Mouse (Mus musculus) embryonic facial prominence, embryonic 13.5 days (tissue): ENCODE measurements around the gene Rabgap1l. TPM values are rescaled to one million over a fixed set of nuclear protein-coding genes. Genes with fewer than 3 reads are reported as not detected.

Experiments
- ATAC-seq: fragments of 200-750 bp; cut with Nextera tagmentation; 2 replicates; pipeline ENCODE4 v1.8.0; 2017; ENCODE audit warnings: low read depth; ENCODE audit not compliant: insufficient number of reproducible peaks, insufficient read depth, low FRiP score, low TSS enrichment
- H3K27ac ChIP-seq: fragments of 300-500 bp; sonication (generic); 2 replicates; pipeline ENCODE4 v1.5.1; 2015; ENCODE audit warnings: moderate library complexity, mild to moderate bottlenecking, inconsistent platforms
- H3K27me3 ChIP-seq: fragments of 300-500 bp; sonication (generic); 2 replicates; pipeline ENCODE4 v1.6.1; 2015; ENCODE audit warnings: mild to moderate bottlenecking, inconsistent platforms
- H3K36me3 ChIP-seq: fragments of 300-500 bp; sonication (generic); 2 replicates; pipeline ENCODE4 v1.6.1; 2015; ENCODE audit warnings: mild to moderate bottlenecking, inconsistent platforms
- H3K4me1 ChIP-seq: fragments of 300-500 bp; sonication (generic); 2 replicates; pipeline ENCODE4 v1.6.1; 2015; ENCODE audit warnings: inconsistent platforms
- H3K4me2 ChIP-seq: fragments of 300-500 bp; sonication (generic); 2 replicates; pipeline ENCODE4 v1.6.1; 2015; ENCODE audit warnings: moderate library complexity, mild to moderate bottlenecking, inconsistent platforms
- H3K4me3 ChIP-seq: fragments of 300-500 bp; sonication (generic); 2 replicates; pipeline ENCODE4 v1.5.1; 2015; ENCODE audit warnings: mild to moderate bottlenecking, inconsistent platforms
- H3K9ac ChIP-seq: fragments of 300-500 bp; sonication (generic); 2 replicates; pipeline ENCODE4 v1.6.1; 2015; ENCODE audit warnings: mild to moderate bottlenecking, inconsistent platforms
- H3K9me3 ChIP-seq: fragments of 300-500 bp; sonication (generic); 2 replicates; pipeline ENCODE4 v1.6.1; 2016; ENCODE audit warnings: inconsistent platforms
- WGBS: fragments of 180-500 bp; shearing (Covaris S2); methylation state at CpG from one replicate; pipeline ENCODE4 v1.1.7; 2015; ENCODE audit warnings: mixed read lengths; 5-methylcytosine and 5-hydroxymethylcytosine counted together
- polyA plus RNA-seq: library from polyadenylated mRNA; unstranded; fragments of >200 nt; fragmentation: Nextera tagmentation; extraction: Ambion mirVana; gene quantifications from 2 replicates; pipeline ENCODE4 v1.2.1, GENCODE M21; 2015

Rabgap1l gene
- polyA plus RNA-seq, 1 experiment from 2014 or later: 22.1 TPM

DNA sequence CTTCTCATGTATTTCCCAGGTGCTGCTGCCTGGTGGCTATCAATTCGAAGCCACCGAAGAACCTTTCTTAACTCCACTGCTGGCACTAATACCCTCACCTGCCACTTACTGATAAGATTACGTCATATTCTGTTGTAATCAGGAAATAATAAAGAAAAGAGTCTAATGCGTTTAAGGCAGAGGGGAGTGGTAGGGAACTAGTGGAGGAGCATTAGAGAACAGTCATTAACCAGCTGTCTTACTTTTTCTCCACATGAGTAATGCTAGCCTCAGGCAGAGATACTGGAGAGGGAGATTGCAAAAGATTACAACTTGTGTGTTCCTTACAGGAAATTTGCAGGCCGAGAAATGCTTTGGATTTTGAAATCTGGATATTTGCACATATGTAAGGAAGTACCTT lies 530.0 kb downstream of the Rabgap1l start:
- Histone ChIP-seq H3K9ac (no peak overlapping the region), H3K27ac (no peak overlapping the region), H3K4me3 (no peak overlapping the region), H3K4me1 (peaks cover 14% of the 10 kb centered on the region), H3K9me3 (no peaks in the 10 kb centered on the region), H3K36me3 (no peaks in the 10 kb centered on the region), H3K27me3 (no peaks in the 10 kb centered on the region), H3K4me2 (no peak overlapping the region)
- 74% methylated on average over 5 of the region's 5 CpGs for WGBS
- no peak for ATAC-seq

DNA sequence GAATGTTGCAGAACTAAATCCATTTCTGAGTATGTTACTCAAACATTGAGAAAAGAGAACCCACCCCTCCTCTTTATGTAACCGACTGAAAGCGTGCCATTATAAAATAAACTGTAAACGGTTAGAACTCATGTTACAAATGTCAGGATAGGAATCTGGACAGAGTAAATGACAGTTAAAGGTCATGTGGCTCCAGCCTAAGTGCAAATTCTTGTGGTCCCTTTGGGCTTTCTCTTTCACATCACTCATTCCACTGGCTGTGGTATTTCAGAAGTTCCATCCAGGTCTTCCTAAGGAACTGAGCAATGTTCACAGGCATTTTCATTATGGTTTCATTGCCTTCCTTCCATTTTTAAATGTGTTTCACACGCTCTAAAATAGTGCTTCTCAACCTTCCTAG lies 530.6 kb downstream of the Rabgap1l start:
- ATAC-seq: no peak
- H3K4me1 ChIP-seq: peaks cover 14% of the 10 kb centered on the region
- H3K4me3 ChIP-seq: no peak overlapping the region
- H3K27ac ChIP-seq: no peak overlapping the region
- no peaks in the 10 kb centered on the region for H3K36me3 ChIP-seq
- H3K9me3 ChIP-seq: no peaks in the 10 kb centered on the region
- H3K27me3 ChIP-seq: no peaks in the 10 kb centered on the region
- no peak overlapping the region for H3K4me2 ChIP-seq
- H3K9ac ChIP-seq: no peak overlapping the region
- WGBS: 66% methylated on average over 4 of the region's 4 CpGs

DNA sequence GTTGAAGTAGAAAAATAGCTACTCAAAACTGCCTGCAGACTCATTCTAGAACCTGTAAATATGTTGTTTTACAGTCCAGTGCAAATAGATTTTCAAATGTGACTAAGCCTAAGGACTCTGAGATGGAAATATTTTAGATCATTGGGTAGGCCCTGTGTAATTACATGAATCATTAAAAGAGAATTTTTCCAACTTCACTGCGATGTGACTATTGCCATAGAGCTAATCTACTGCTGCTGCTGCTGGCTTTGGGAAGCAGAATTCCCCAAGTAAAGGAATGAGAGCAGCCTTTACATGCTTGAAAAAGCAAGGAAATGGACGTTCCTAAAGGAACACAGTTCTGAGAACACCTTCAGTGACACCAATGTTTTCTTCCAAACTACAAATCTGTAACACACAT lies 531.2 kb downstream of the Rabgap1l start:
- 79% methylated on average over 2 of the region's 2 CpGs for WGBS
- no peak for ATAC-seq
- no peak overlapping the region for H3K9ac ChIP-seq

DNA sequence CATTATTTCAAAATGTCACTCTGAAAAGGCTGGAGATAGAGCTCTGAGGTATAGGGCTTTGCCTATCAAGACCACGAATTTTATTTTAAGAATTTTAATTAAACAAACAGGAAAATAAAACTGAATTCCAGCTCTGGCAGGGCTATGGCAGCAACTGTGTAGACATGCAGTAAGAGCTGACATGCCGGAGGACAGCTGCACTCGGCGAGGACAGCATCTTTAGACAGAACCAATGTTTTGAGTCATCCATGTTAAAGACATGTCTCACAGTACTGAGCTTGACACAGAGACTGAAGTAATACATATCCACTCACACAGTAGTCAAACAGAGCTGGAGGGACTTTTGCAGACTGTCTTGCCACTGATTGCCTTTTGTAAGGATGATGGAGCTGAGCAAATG lies 532.4 kb downstream of the Rabgap1l start:
- 76% methylated on average over 4 of the region's 4 CpGs for WGBS

More for the DNA sequence above, 531.2 kb downstream of the Rabgap1l start:
- Histone ChIP-seq H3K4me1 (peaks cover 14% of the 10 kb centered on the region), H3K9me3 (no peaks in the 10 kb centered on the region), H3K4me2 (no peak overlapping the region), H3K4me3 (no peak overlapping the region), H3K36me3 (no peaks in the 10 kb centered on the region), H3K27ac (no peak overlapping the region), H3K27me3 (no peaks in the 10 kb centered on the region)

DNA sequence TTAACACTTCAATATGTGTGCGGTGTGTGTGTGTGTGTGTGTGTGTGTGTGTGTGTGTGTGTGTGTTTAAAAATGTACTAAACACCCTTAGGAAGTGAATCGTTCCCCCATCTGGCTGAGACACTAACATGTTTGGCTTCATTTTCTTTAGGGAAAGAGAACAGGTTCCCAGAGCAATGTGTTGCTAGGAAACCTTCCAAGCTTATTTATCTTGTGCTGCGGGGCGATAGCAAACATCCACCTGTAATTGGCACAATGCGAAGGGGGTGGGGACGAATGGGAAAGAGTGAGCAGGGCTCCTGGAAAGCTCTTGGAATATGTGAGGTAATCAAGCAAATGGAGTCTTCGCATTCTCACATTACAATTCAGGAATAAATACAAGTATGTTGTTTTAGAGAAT lies 533.1 kb downstream of the Rabgap1l start:
- Histone ChIP-seq H3K4me2 (no peak overlapping the region), H3K9me3 (no peaks in the 10 kb centered on the region), H3K4me3 (no peak overlapping the region), H3K9ac (no peak overlapping the region), H3K36me3 (0 out of 2 replicates have a peak, but pooled peaks cover 3% of the 10 kb centered on the region), H3K27me3 (no peaks in the 10 kb centered on the region), H3K4me1 (peaks cover 14% of the 10 kb centered on the region), H3K27ac (no peak overlapping the region)
- no peak for ATAC-seq
- 56% methylated on average over 7 of the region's 7 CpGs for whole genome bisulfite sequencing

More for the DNA sequence above, 532.4 kb downstream of the Rabgap1l start:
- Histone ChIP-seq H3K9ac (no peak overlapping the region), H3K36me3 (0 out of 2 replicates have a peak, but pooled peaks cover 3% of the 10 kb centered on the region), H3K27me3 (no peaks in the 10 kb centered on the region), H3K4me3 (no peak overlapping the region), H3K9me3 (no peaks in the 10 kb centered on the region), H3K4me2 (no peak overlapping the region), H3K4me1 (peaks cover 14% of the 10 kb centered on the region), H3K27ac (no peak overlapping the region)
- ATAC-seq: no peak

DNA sequence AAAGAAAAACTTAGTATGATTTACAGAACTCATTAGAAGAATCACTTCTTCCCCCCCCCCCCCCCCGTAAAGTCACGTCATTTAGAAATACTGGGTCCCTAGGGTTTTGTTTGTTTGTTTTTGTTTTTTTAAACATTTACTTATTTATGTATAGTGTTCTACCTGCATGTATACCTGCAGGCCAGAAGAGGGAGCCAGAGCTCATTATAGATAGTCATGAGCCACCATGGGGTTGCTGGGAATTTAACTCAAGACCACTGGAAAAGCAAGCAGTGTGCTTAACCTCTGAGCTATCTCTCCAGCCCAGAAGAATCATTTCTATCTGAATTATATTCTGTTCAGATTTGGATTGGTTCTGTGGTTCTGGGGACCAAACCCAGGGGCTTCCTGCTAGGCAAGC lies 539.9 kb downstream of the Rabgap1l start:
- WGBS: 76% methylated on average over 2 of the region's 2 CpGs
- no peak overlapping the region for H3K9ac ChIP-seq
- no peak overlapping the region for H3K4me2 ChIP-seq
- H3K36me3 ChIP-seq: 0 out of 2 replicates have a peak, but pooled peaks cover 3% of the 10 kb centered on the region
- no peaks in the 10 kb centered on the region for H3K9me3 ChIP-seq
- H3K27me3 ChIP-seq: no peaks in the 10 kb centered on the region
- no peak for ATAC-seq
- H3K4me1 ChIP-seq: peaks cover 14% of the 10 kb centered on the region
- no peak overlapping the region for H3K4me3 ChIP-seq
- H3K27ac ChIP-seq: no peak overlapping the region

DNA sequence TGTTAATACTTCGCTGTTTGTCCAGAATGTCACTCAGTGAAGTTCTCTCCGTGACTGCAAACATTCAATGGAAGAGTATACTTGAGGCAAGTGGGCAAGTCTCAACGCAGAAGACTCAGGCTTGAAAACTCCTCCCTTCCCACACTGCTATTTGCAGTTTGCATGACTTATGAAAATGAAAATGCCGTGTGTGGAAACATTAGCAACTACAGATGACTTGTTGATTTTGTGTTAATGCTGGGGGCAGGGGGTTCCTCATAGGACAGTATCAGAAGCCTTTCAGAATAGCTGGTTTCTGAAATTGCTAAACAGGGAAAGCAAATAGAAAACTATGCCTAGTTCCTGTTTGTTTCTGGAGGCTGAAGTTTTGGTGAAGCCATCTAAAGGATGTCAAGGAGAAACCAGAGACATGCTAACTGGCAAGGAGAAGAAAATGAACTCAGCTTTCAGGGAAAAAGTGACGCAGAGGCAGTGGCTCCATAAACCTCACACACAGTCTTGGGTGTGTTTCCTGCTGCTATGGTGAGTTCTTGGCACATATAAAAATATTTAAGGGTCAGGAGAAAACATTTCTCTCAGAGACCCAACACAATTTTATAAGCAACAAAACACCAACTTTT lies 541.5 kb downstream of the Rabgap1l start:
- Histone ChIP-seq H3K4me2 (no peak overlapping the region; the same call in 1 of the 2 replicates), H3K27me3 (no peaks in the 10 kb centered on the region), H3K36me3 (0 out of 2 replicates have a peak, but pooled peaks cover 3% of the 10 kb centered on the region), H3K4me1 (peaks cover 17% of the 10 kb centered on the region), H3K9me3 (no peaks in the 10 kb centered on the region), H3K9ac (no peak overlapping the region), H3K4me3 (no peak overlapping the region), H3K27ac (no peak overlapping the region)
- ATAC-seq: no peak
- WGBS: 47% methylated on average over 5 of the region's 5 CpGs

DNA sequence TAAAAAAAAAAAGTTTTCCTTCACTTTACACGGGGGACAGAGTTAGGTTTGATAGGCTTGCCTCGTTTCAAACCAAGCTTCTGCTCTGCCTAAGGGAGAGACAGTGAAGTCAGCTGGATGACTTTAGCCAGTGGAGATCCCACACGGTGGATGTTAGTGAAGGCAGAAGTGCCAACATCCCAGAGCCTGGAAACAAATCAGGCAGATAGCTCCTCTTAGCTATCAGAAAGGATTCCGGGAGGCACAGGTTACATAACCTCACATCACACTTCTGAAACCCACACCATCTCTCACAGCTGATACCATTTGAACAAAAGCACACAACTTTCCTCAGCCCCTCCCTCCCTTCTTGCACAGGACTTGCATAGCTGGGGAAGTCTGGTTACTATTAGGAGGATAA lies 542.2 kb downstream of the Rabgap1l start:
- no peak overlapping the region for H3K9ac ChIP-seq
- no peaks in the 10 kb centered on the region for H3K9me3 ChIP-seq
- 0 out of 2 replicates have a peak overlapping the region, but pooled peaks have one; percentile 16 for H3K27ac ChIP-seq
- 0 out of 2 replicates have a peak, but pooled peaks cover under 1% of the 10 kb centered on the region for H3K36me3 ChIP-seq
- H3K27me3 ChIP-seq: no peaks in the 10 kb centered on the region
- no peak overlapping the region for H3K4me2 ChIP-seq
- H3K4me3 ChIP-seq: no peak overlapping the region
- 32% methylated on average over 4 of the region's 4 CpGs for WGBS
- ATAC-seq: no peak
- H3K4me1 ChIP-seq: peaks cover 17% of the 10 kb centered on the region

DNA sequence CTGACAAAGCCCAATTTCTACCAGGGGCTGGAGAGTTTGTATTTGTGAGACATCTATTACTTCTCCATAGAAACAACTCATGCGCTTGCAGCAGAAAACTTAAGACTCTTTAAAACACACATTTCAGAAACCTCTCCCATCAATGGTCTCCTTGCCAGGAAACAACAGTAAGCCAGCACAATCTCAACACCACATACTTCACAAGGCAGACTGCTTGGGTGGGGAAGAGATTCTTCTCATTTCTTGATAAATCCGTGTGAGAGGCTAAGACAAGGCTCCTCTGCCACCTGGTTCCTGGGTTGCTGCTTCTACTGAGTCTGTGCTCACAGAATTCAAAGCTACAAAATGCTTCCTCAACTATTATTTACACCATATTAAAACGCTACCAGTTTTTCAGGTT lies 543.2 kb downstream of the Rabgap1l start:
- H3K4me2 ChIP-seq: no peak overlapping the region
- 70% methylated on average over 3 of the region's 3 CpGs for WGBS
- no peaks in the 10 kb centered on the region for H3K27me3 ChIP-seq
- H3K9ac ChIP-seq: no peak overlapping the region
- H3K27ac ChIP-seq: no peak overlapping the region
- no peaks in the 10 kb centered on the region for H3K9me3 ChIP-seq
- H3K36me3 ChIP-seq: no peaks in the 10 kb centered on the region
- no peak overlapping the region for H3K4me3 ChIP-seq
- peaks cover 17% of the 10 kb centered on the region for H3K4me1 ChIP-seq
- ATAC-seq: no peak

DNA sequence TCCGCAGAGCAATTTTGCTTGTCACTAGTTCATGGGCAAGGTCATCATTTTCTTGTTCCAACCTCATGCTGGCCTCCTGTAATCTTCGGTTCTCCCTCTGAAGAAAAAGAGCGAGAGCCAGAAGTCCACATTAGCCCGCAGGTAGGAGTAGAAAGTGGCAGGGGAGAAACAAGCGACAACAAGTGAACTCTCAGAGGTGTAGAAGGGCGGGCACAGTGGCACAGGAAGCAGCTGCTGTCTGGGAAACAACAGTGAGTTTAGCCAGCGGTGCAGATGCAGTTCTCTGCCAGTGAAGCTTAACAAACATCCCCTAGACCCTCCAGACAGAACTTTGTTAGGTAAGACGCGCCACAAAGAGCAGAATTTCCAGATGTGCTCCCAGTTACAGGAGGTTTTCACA lies 545.5 kb downstream of the Rabgap1l start:
- Histone ChIP-seq H3K4me3 (no peak overlapping the region), H3K36me3 (no peaks in the 10 kb centered on the region), H3K9ac (no peak overlapping the region), H3K4me1 (peaks cover 17% of the 10 kb centered on the region), H3K9me3 (no peaks in the 10 kb centered on the region), H3K27ac (no peak overlapping the region), H3K4me2 (no peak overlapping the region), H3K27me3 (no peaks in the 10 kb centered on the region)
- ATAC-seq: no peak
- 74% methylated on average over 9 of the region's 9 CpGs for WGBS

DNA sequence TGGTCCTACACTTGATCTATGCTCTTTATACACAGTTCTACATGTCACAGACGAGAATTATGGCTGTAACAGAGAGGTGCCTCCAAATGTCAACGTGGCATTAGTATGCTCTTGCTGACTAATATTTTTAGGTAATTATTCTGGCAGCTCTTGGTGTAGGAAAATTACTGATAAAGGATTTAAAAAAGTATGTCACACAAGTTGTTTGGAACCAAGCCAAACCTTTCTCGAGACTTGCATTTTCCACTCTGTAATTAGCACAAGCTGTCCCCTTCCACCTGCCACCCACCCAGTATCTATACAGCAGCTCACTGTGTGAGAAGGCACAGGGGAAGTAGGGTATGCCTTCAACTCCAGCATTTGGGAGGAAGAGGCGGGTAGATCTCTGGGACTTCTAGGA lies 546.2 kb downstream of the Rabgap1l start:
- peaks cover 17% of the 10 kb centered on the region for H3K4me1 ChIP-seq
- no peak overlapping the region for H3K27ac ChIP-seq
- no peak for ATAC-seq
- H3K27me3 ChIP-seq: no peaks in the 10 kb centered on the region
- no peak overlapping the region for H3K4me2 ChIP-seq
- no peaks in the 10 kb centered on the region for H3K9me3 ChIP-seq
- H3K9ac ChIP-seq: no peak overlapping the region
- WGBS: 69% methylated on average over 4 of the region's 4 CpGs
- no peaks in the 10 kb centered on the region for H3K36me3 ChIP-seq
- H3K4me3 ChIP-seq: no peak overlapping the region

DNA sequence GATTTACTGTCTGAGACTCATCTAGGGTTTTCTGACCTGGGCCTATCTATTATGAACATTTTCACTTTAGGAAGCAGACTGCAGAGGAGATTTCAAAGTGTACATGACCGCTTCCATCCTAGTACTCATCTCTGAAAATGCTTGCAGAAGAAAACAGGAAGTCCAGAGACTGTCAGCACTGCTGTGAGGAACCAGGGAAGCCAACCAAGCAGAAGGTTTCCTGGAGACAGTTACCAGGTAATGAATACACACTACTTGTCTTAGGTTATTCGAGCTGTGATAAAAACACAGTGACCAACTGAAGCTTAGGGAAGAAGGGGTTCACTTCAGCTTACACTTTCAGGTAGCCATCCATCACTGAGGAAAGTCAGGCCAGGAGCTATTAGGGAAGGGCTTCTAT lies 547.1 kb downstream of the Rabgap1l start:
- H3K4me2 ChIP-seq: no peak overlapping the region
- 82% methylated on average over 2 of the region's 2 CpGs for WGBS
- no peaks in the 10 kb centered on the region for H3K9me3 ChIP-seq
- peaks cover 12% of the 10 kb centered on the region; the same call in 1 of the 2 replicates for H3K4me1 ChIP-seq
- H3K9ac ChIP-seq: no peak overlapping the region
- H3K36me3 ChIP-seq: no peaks in the 10 kb centered on the region
- ATAC-seq: no peak
- H3K27ac ChIP-seq: no peak overlapping the region
- no peak overlapping the region for H3K4me3 ChIP-seq
- H3K27me3 ChIP-seq: no peaks in the 10 kb centered on the region
